Mouse (Mus musculus): ENCODE measurements around the gene Olfr411.

- TF ChIP-seq CTCF (IDR thresholded peaks at IDR 0.05; ENCODE audit: extremely low read depth, insufficient read depth, insufficient read length, insufficient replicate concordance) (no peak), POLR2A (IDR thresholded peaks at IDR 0.05; ENCODE audit: low read depth, low read length) (no peak)
Observed at GRCm38 (mm10) chr11:74395583-74395982, 43.1 kb upstream of the Olfr411 start.

Measured in spleen, adult 2 months (tissue).